Mouse (Mus musculus) hindbrain, postnatal 0 days (tissue): ENCODE data around the gene Mfsd4b1. TPM values are rescaled to one million over a fixed set of nuclear protein-coding genes. Genes with fewer than 3 reads are reported as not detected.

Experiments
- ATAC-seq: fragments of 200-750 bp; cut with Nextera tagmentation; 2 replicates; pipeline ENCODE4 v1.8.0; 2017; ENCODE audit warnings: mild to moderate bottlenecking, moderate TSS enrichment, moderate library complexity
- DNase-seq: peaks from one replicate; pipeline ENCODE4 v3.0.0-alpha.2; 2015; ENCODE audit warnings: low spot score
- H3K27ac ChIP-seq: fragments of 300-500 bp; sonication (generic); 2 replicates; pipeline ENCODE4 v1.5.1; 2014; ENCODE audit warnings: mild to moderate bottlenecking
- H3K27me3 ChIP-seq: fragments of 300-500 bp; sonication (generic); 2 replicates; pipeline ENCODE4 v1.6.1; 2014; ENCODE audit warnings: low read length, mixed read lengths; ENCODE audit not compliant: insufficient read depth
- H3K36me3 ChIP-seq: fragments of 300-500 bp; sonication (generic); 2 replicates; pipeline ENCODE4 v1.6.1; 2014; ENCODE audit warnings: low read length, mixed read lengths; ENCODE audit not compliant: insufficient read depth
- H3K4me1 ChIP-seq: fragments of 300-500 bp; sonication (generic); 2 replicates; pipeline ENCODE4 v1.6.1; 2014; ENCODE audit warnings: antibody characterized with exemption, low read length, mixed read lengths; ENCODE audit not compliant: insufficient read depth
- H3K4me2 ChIP-seq: fragments of 300-500 bp; sonication (generic); 2 replicates; pipeline ENCODE4 v1.6.1; 2014; ENCODE audit warnings: low read depth, mild to moderate bottlenecking, low read length, moderate library complexity, mixed read lengths
- H3K4me3 ChIP-seq: fragments of 300-500 bp; sonication (generic); 2 replicates; pipeline ENCODE4 v1.5.1; 2014; ENCODE audit warnings: low read length
- H3K9ac ChIP-seq: fragments of 300-500 bp; sonication (generic); replicated peaks from 2 replicates; pipeline ENCODE4 v1.6.1; 2014; ENCODE audit warnings: mild to moderate bottlenecking, low read length, moderate library complexity, mixed read lengths
- H3K9me3 ChIP-seq: fragments of 300-500 bp; sonication (generic); 2 replicates; pipeline ENCODE4 v1.6.1; 2016; ENCODE audit warnings: low read length, mixed read lengths
- CTCF ChIP-seq: IDR thresholded peaks from 2 replicates; pipeline ENCODE4 v1.5.1; 2016; ENCODE audit warnings: antibody characterized with exemption, control low read depth, low read depth
- WGBS: fragments of 180-500 bp; shearing (Covaris S2); extraction: QIAGEN DNeasy Blood & Tissue Kit; methylation state at CpG from one replicate; pipeline ENCODE4 v1.1.7; 2014; 5-methylcytosine and 5-hydroxymethylcytosine counted together
- polyA plus RNA-seq: library from polyadenylated mRNA; unstranded; fragments of >200 nt; fragmentation: Nextera tagmentation; extraction: Ambion mirVana; gene quantifications from 2 replicates; pipeline ENCODE4 v1.2.1, GENCODE M21; 2015
- total RNA-seq: library from RNA; depleted of rRNA; stranded (reverse); fragments of >200 nt; gene quantifications from 2 replicates; pipeline ENCODE4 v1.2.3, GENCODE M21; 2014

Gene Mfsd4b1
- total and polyA plus RNA-seq, 2 experiments from 2014 or later, result 0.33 to 0.73 TPM

GRCm38 (mm10) chr10:40065357-40065756, 40.3 kb upstream of the Mfsd4b1 start:
- no peaks in the 10 kb centered on the region for H3K36me3 ChIP-seq
- no peak overlapping the region for H3K9ac ChIP-seq
- H3K27ac ChIP-seq, result no peak overlapping the region
- WGBS, result 42% methylated on average over 3 of the region's 3 CpGs
- H3K4me3 ChIP-seq, result no peak overlapping the region
- TF ChIP-seq CTCF, result no peak
- H3K4me1 ChIP-seq, result no peaks in the 10 kb centered on the region
- H3K27me3 ChIP-seq, result no peaks in the 10 kb centered on the region
- no peak for ATAC-seq
- H3K4me2 ChIP-seq, result no peak overlapping the region
- H3K9me3 ChIP-seq, result no peaks in the 10 kb centered on the region
- no peak for DNase-seq

- Histone ChIP-seq H3K4me2 (no peak overlapping the region), H3K4me3 (no peak overlapping the region), H3K27ac (no peak overlapping the region), H3K27me3 (no peaks in the 10 kb centered on the region), H3K9me3 (no peaks in the 10 kb centered on the region), H3K36me3 (no peaks in the 10 kb centered on the region), H3K9ac (no peak overlapping the region), H3K4me1 (peaks cover 4% of the 10 kb centered on the region; the same call in 1 of the 2 replicates)
- WGBS, result 31% methylated on average over 5 of the region's 5 CpGs
- DNase-seq (no peak), ATAC-seq (no peak)
- TF ChIP-seq CTCF, result no peak
These were observed 38.3 kb upstream of the Mfsd4b1 start for GRCm38 (mm10) chr10:40063291-40063890.

- H3K27me3 ChIP-seq, result no peaks in the 10 kb centered on the region
- no peak overlapping the region for H3K4me3 ChIP-seq
- no peaks in the 10 kb centered on the region for H3K36me3 ChIP-seq
- H3K9me3 ChIP-seq, result no peaks in the 10 kb centered on the region
- H3K4me1 ChIP-seq, result peaks cover 4% of the 10 kb centered on the region; the same call in 1 of the 2 replicates
- no peak for DNase-seq
- no peak overlapping the region for H3K4me2 ChIP-seq
- ATAC-seq, result no peak
- H3K9ac ChIP-seq, result no peak overlapping the region
- TF ChIP-seq CTCF, result no peak
- WGBS, result 38% methylated on average over 6 of the region's 6 CpGs
- no peak overlapping the region for H3K27ac ChIP-seq
These were observed 37.7 kb upstream of the Mfsd4b1 start for GRCm38 (mm10) chr10:40062812-40063211.

- H3K4me2 ChIP-seq, result no peak overlapping the region
- H3K27ac ChIP-seq, result no peak overlapping the region
- peaks cover 4% of the 10 kb centered on the region; the same call in 1 of the 2 replicates for H3K4me1 ChIP-seq
- no peak for TF ChIP-seq CTCF
- DNase-seq (no peak), ATAC-seq (no peak)
- H3K9me3 ChIP-seq, result no peaks in the 10 kb centered on the region
- H3K4me3 ChIP-seq, result no peak overlapping the region
- no peak overlapping the region for H3K9ac ChIP-seq
- no peaks in the 10 kb centered on the region for H3K27me3 ChIP-seq
- WGBS, result 78% methylated on average over 5 of the region's 5 CpGs
- no peaks in the 10 kb centered on the region for H3K36me3 ChIP-seq
These were observed 36.9 kb upstream of the Mfsd4b1 start for GRCm38 (mm10) chr10:40061926-40062325.

GRCm38 (mm10) chr10:40058786-40059120, 33.7 kb upstream of the Mfsd4b1 start:
- ATAC-seq, result no peak
- H3K36me3 ChIP-seq, result no peaks in the 10 kb centered on the region
- H3K9me3 ChIP-seq, result no peaks in the 10 kb centered on the region
- no peak overlapping the region for H3K9ac ChIP-seq
- DNase-seq, result no peak
- H3K4me3 ChIP-seq, result no peak overlapping the region
- no peak overlapping the region for H3K4me2 ChIP-seq
- H3K27ac ChIP-seq, result no peak overlapping the region
- peaks cover 4% of the 10 kb centered on the region; the same call in 1 of the 2 replicates for H3K4me1 ChIP-seq
- no peaks in the 10 kb centered on the region for H3K27me3 ChIP-seq
- TF ChIP-seq CTCF, result no peak
- 81% methylated on average over 3 of the region's 3 CpGs for WGBS

GRCm38 (mm10) chr10:40058062-40058785, 33.2 kb upstream of the Mfsd4b1 start:
- WGBS, result 72% methylated on average over 6 of the region's 6 CpGs
- H3K36me3 ChIP-seq, result no peaks in the 10 kb centered on the region
- H3K27me3 ChIP-seq, result no peaks in the 10 kb centered on the region
- TF ChIP-seq CTCF, result no peak
- H3K9ac ChIP-seq, result no peak overlapping the region
- ATAC-seq, result no peak
- no peaks in the 10 kb centered on the region for H3K9me3 ChIP-seq
- H3K27ac ChIP-seq, result no peak overlapping the region
- no peak overlapping the region for H3K4me2 ChIP-seq
- no peak overlapping the region for H3K4me3 ChIP-seq
- DNase-seq, result no peak
- H3K4me1 ChIP-seq, result peaks cover 4% of the 10 kb centered on the region; the same call in 1 of the 2 replicates

GRCm38 (mm10) chr10:40057615-40058014, 32.5 kb upstream of the Mfsd4b1 start:
- DNase-seq (no peak), ATAC-seq (no peak)
- 60% methylated on average over 2 of the region's 2 CpGs for WGBS
- Histone ChIP-seq H3K4me3 (no peak overlapping the region), H3K36me3 (no peaks in the 10 kb centered on the region), H3K9me3 (no peaks in the 10 kb centered on the region), H3K27me3 (no peaks in the 10 kb centered on the region), H3K4me1 (peaks cover 4% of the 10 kb centered on the region; the same call in 1 of the 2 replicates), H3K4me2 (no peak overlapping the region), H3K9ac (no peak overlapping the region), H3K27ac (no peak overlapping the region)
- TF ChIP-seq CTCF, result no peak
